Mouse (Mus musculus) mature B cell (primary cell): ENCODE measurements around the gene Gm49345.
"Not testable (repeated sequence)": the region's sequence is repeated elsewhere in the genome, so short reads cannot be mapped to it uniquely, and the experiment has no call there.

Experiments
- in situ Hi-C: fragments of 300-500 bp; cut with MboI; formaldehyde crosslinking; loops from 2 replicates; pipeline ENCODE4 v1.14.3; 2019

The Gm49345 gene

GRCm38 (mm10) chr13:67637294-67638007, at the start of gene Gm49345, which contains the start of gene Zfp729a:
Gene Gm49345 (minus strand): TSS chr13:67637769.
Gene Zfp729a (minus strand): TSS chr13:67637791.
- in situ Hi-C loops = no loop called here

GRCm38 (mm10) chr13:67686971-67687370, 49.4 kb upstream of the Gm49345 start, which contains the start of gene Zfp738:
Gene Zfp738 (minus strand): TSS chr13:67687071.
- in situ Hi-C loops = no loop called here

- in situ Hi-C loops = not testable (repeated sequence)
These were observed 46.3 kb upstream of the Gm49345 start for GRCm38 (mm10) chr13:67683841-67684240.

- in situ Hi-C loops = not testable (repeated sequence)
These were observed 45.6 kb upstream of the Gm49345 start for GRCm38 (mm10) chr13:67682959-67683735.

GRCm38 (mm10) chr13:67674902-67675301, 37.3 kb upstream of the Gm49345 start:
- in situ Hi-C loops = no loop called here

- in situ Hi-C loops = no loop called here
These were observed 14.9 kb upstream of the Gm49345 start for GRCm38 (mm10) chr13:67652496-67652895.

- in situ Hi-C loops = no loop called here
These were observed 27.5 kb downstream of the Gm49345 start for GRCm38 (mm10) chr13:67610108-67610507.

GRCm38 (mm10) chr13:67609066-67609876, 28.3 kb downstream of the Gm49345 start, which contains the start of gene Zfp729b:
Gene Zfp729b (minus strand): TSS chr13:67609707.
- in situ Hi-C loops = no loop called here

GRCm38 (mm10) chr13:67572591-67573189, 64.9 kb downstream of the Gm49345 start:
- in situ Hi-C loops = no loop called here

GRCm38 (mm10) chr13:67553730-67554129, 83.8 kb downstream of the Gm49345 start, which contains the start of gene Zfp748:
Gene Zfp748 (minus strand): TSS chr13:67553830.
- in situ Hi-C loops = no loop called here

- in situ Hi-C loops = no loop called here
These were observed 84.8 kb downstream of the Gm49345 start for GRCm38 (mm10) chr13:67552505-67553346.

GRCm38 (mm10) chr13:67545941-67546340, 91.6 kb downstream of the Gm49345 start:
- in situ Hi-C loops = no loop called here
